Mouse (Mus musculus) gastrocnemius, postnatal 4 days (tissue): ENCODE measurements around the gene Crot. TPM values are rescaled to one million over a fixed set of nuclear protein-coding genes. Genes with fewer than 3 reads are reported as not detected.
"Not testable (repeated sequence)": the region's sequence is repeated elsewhere in the genome, so short reads cannot be mapped to it uniquely, and the experiment has no call there.

Source experiments
- DNase-seq, 2 experiments: peaks; one replicate each; pipeline ENCODE4 v3.0.0; 2021 to 2022; ENCODE audit warnings: low spot score in 2 of 2, mixed read lengths in 2 of 2
- total RNA-seq, 2 experiments: library from RNA; stranded (reverse); gene quantifications; 2 replicates each; pipeline ENCODE4 v1.2.3; 2021

Gene Crot
- total RNA-seq, 2 experiments from 2014 or later, result 33.1 to 39.9 TPM

DNA sequence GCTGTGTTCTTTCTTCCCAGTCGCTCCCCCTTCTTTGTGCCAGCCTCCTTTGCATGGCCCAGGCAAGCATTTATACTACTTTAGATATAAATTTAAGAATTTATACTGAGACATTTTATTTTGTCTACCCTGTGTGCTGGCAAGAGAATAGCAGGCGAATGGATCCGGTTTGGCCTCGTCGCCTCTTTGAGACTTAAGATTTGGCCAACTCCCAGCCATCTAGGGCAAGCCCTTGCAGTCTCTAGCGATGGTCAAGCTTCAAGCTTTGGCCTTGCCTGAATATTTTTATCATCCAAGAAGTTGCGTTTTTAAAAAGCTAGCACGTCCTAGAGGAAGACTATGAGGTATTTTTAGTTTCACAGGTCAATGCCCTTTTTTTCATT is 380 bp upstream of the Crot start:
- no peak for DNase-seq

DNA sequence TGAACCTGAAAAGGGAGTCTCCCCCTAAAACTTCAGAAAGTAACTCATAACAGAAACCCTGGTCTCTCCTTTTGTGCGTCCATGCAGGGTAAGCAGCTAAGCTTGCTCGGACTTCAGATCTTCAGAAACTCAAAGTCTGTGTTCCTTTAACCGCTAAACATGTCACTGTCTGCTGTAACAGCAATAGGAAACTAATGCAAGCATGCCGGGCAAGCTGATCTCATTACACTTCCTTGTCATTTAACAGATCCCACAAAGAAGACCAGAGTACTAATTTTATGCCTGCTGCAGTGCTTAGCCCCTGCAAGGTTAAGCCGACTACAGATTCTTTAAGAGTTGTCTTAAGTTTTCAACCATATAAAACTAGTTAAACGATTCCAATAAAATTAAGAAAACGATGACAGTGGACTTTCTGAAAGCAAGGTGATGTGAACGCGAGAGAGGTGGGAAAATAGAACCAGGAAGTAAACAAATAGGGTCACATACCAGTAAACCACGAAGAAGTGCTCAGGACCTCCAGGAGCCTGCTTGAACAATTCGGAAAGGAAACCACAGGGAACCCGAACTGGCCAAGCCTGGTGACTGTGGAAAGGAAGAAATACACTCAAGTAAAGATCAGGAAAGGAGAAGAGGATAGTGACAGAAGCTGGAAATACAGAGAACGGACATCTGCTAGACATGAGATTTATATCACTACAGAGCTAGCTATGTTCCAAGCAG is 998 bp downstream of the Crot start:
- DNase-seq, result no peak

DNA sequence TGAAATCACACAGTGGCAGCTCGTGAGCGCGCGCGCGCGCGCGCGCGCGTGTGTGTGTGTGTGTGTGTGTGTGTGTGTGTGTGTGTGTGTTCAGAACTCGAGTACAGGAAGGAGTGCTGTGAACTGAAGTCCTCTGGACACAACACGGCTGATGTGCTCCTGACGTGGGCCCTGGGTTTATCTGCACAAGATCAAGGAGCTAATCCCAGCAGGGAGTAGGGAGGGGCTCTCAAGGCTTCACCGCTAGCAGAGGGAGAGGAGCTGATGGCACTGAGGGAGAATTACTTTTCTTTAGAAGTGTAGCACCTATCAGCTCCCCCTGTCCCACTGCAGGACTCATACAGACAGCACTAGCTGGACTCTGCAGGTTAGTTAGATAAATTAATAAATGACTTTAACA is 5.5 kb downstream of the Crot start:
- no peak for DNase-seq

DNA sequence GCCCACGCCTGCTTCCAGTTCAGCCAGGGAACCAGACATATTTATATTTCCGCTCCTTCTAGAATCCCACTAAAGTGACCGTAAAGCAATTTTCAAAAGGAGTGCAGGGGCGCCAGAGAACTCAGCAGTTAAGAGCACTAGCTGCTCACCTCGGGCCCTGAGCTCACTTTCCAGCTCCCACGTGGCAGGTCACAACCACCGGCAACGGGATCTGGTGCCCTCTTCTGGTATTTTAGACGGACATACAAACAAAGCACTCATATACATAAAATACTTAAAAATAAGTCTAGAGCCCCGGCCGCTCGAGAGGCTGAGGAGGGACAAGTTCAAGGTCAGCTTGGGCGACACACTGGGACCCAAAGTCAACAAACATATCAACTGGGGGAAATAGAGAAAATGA is 6.6 kb downstream of the Crot start:
- no peak for DNase-seq

DNA sequence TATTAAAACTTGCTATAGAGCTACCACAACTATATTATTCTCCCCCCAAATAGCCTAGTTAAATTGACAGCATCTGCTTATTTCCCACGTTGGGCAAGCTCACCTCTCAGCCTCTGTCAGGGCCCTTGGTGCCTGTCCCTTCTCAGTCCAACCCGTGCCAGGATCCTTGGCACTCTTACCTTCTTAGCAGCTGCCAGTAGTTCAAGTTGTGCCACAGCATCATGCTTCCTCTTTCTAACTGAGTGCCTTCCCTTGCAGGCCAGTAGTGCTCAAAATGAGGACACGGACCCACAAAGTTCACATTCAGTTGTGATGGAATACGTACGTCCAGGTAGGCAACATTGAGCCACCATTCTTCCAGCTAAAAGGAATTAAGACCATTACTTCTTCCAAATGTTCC is 9.2 kb downstream of the Crot start:
- no peak for DNase-seq

DNA sequence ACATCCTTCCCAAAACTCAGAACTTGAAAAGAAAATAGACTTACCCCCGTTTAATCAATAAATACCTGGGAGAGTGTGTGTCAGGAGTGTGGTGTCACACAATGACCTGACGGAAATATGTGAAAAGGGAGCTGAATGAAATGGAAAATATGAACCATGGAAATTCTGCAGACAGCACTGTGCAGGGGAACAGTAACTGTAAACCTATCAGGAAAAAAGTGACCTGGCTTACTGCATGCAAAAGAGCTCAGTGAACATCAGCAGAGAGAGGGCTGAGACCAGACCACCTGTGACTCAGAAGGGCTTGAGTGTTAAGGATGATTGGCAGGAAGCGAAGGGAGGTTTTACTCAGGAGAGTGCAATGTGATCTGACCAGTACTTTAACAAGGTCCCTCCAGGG is 11.7 kb downstream of the Crot start:
- no peak for DNase-seq

DNA sequence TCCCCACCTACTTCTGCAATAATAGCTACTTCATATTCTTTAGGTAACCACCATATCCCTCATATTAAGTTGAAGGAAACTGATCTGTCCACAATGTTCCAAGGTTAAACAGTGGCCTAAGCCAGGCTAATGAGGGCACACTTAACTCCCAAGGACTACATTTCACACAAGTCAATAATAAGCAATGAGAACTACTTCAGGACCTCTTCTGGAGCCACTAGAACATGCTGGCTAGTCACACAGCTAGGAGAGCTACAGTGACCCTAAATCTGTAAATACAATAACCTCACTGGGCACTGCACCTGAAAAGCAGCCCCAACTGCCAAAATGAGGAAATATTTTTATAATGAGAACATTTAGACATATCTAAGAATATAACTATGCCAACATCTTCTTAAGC is 22.4 kb downstream of the Crot start:
- no peak for DNase-seq

DNA sequence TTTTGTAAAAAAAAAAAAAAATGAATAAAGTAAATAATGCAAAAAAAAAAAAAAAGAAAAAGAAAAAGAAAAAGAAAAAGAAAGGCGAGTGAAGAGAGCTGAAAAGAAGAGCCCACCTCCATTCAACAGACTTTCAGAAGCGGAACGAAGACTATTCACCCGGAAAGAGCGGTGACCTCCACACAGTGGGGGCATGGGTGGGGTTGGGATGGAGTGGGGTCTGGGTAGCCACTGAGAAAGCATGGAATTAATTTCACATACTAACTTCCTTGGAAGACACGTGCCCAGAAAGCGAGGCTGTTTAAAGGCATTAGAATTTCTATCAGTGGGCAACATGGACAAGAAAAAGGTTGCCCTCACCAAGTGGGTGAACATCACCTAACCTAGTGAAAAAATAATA is 24.8 kb downstream of the Crot start:
- DNase-seq, result no peak

DNA sequence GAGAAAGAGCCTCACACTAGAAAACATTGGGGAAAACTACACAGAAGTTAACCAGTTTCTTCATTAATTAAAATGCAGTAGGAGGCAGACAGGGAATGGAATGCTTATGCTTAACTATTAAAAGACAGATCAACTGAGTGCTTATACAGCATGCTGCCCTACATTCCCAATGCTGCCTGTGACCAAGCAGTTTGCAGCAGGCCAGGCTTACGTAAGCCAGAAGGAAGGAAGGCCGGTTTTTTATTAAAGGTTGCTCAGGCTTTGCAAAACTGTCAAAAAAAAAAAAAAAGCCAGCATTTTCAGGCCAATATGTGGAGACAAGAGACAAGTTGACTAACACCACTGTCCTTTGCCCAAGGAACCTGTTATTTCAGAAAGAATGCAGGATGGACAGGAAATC is 26.4 kb downstream of the Crot start:
- DNase-seq, result no peak

DNA sequence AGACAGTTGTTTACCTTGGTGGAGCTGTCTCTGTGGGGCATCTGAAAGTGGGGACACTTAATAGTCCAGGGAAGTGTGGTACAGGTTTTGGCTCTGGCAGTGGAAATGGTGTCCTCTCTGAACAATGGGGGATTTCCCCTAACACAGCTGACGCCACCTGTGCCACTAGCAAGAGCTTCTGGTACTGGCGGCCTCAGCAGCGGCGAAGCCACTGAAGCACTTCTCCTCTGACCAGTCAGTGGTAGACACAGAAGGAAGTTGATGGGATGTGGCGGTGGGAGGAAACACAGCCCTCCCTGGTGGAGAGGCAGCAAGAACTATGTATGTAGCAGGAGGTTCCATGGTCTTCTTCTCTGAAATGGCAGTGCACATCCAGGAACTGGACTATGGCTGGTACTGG is 32.6 kb downstream of the Crot start:
- DNase-seq, result no peak

DNA sequence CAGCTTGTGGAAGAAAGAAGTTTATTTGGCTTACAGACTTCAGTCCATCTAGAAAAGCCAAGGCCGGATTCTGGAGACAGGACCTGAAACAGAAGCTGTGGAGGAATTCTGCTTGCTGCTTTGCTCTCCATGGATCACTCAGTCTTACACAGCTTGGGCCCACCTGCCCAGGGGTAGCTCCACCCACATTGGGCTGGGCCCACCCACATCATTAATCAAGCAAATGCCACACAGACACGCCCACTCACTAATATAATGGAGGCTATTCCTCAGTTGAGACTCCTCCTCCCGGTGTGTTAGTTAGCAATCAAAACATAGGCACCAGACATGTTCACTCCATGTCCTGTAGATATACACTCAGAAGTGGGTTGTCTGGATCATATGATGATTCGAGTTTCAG is 36.6 kb downstream of the Crot start:
- no peak for DNase-seq

DNA sequence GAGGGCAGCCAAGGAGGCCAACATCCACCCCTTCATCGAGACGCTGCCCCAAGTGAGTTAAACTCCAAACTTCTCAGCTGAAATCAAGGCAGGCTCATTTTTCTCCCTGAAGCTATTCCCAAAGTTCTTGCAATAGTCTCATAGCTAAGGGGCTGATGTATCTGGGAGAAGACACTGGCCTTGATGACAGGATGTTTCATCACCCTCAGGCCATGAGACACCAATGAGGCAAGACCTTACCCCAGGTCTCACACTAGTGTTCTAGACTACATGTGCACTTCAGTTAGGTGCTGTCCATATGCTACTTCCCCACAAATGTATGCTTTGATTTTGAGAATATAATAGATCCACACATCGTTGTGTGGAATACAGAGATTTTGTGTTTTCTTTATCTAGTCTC is 41.6 kb downstream of the Crot start:
- DNase-seq, result no peak

DNA sequence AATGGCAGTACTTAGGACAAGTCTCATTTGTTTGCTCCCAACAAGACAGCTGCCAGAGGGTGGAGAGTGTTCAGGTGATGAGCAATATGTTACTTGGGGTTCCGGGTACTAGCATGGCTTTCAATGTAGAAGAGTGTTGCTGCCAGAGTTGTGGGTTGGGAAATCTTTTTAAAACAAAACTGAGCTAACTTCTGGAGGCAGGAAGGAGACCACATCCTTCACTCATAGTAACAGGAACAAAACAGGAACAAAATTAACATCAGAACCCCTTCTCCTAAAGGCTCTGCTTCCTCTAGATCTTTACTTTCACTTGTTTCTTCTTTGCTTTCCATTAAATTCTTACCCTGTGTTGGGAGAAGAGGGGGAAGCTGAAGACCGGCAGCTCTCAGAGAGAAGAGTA is 43.5 kb downstream of the Crot start:
- no peak for DNase-seq

DNA sequence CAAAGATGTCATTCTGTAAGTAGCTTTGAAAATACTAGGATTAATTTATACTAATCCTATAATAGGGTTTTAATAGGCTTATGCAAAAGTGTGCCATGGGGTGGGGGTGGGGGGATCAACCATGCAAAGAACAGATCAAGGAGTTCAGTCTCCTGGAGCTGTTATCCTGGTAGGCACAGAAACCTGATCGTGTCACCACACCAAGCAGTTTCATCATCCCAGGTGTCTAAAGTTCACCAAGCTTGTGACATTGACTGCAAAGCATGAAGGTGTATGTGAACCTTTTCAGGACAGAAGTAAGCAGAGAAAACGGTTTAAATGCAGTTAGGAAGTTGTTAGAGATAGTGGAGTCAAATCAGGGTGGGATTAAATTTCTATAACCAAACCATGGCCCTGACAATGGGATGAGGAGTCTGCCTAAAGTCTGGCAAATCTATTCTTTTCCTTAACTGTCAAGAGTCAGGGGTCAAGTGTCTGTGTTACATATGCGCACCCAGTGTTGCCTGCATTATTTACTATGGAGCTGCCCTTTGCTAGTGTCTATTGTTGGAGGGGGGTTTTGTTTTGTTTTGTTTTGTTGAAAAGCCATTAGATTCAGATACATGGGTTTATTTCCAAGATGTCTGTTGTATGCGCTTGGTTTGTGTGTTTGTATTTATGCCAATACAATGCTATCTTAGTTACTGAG is 49.6 kb downstream of the Crot start:
- DNase-seq, result no peak

DNA sequence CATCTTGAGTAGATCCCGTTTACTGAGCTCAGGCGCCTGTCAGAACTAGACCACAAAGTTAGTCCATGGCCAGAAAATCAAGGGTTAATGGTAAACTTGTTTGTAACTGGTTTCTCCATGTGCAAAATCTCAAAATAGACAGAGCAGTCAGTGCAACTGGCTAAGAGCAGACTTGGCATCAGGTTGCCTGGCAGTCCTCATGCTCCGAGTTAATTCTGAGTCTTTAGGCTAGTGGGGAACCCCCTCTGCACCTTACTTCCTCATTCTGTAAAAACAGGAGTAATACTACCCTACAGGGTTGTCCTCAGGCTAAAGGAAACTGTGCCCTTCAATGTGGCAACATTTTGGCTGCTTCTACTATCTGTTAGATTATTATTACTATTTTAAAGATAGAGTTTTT is 53.3 kb downstream of the Crot start:
- no peak for DNase-seq

DNA sequence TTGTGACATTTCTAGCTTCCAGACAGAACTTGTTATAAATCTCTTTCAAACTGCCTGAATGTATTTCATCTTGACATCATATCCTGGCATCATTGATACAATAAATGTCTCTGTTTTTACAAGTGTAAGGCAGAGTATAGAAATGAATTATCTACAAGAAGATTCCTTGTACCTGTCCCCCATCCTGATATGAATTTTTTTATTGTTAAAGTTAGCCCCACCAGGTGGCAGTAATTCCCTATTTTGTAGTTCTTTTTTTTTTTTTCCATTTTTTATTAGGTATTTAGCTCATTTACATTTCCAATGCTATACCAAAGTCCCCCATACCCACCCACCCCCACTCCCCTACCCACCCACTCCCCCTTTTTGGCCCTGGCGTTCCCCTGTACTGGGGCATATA is 55.9 kb downstream of the Crot start:
- not testable (repeated sequence) for DNase-seq

DNA sequence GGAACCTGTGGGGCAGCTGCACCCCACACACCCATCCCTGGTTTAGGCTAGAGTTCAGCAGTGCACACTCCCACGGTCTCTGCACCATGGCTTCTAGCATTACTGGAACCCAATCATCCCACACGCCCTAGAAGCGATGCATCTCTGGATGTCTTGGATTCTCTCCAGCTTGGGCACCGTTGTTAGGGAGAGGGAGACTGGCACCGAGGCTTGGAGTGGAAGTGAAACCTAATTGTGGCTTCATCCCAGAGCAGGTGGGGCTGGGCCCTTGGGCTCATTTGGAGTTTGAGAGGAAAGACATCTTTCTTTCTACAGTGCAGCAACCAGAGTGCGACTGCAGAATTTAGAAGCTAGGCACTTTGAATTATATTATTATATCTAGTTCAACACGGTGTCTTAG is 59.2 kb downstream of the Crot start:
- no peak for DNase-seq

DNA sequence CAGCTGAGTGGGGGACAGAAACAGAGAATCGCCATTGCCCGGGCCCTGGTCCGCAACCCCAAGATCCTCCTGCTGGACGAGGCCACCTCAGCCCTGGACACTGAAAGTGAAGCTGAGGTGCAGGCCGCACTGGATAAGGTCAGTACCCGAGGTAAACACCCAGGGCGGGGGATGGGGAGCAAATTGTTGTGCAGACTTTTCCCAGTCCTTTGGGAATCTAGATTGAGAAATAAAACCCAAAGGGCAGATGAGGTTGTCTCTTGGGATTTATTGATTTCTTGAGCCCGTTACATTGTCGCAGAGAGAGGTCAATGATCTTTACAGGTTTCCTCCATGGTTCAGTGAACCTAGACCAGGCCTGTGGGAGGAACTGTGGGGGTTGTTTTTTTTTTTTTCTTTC is 68.7 kb downstream of the Crot start:
- no peak for DNase-seq

DNA sequence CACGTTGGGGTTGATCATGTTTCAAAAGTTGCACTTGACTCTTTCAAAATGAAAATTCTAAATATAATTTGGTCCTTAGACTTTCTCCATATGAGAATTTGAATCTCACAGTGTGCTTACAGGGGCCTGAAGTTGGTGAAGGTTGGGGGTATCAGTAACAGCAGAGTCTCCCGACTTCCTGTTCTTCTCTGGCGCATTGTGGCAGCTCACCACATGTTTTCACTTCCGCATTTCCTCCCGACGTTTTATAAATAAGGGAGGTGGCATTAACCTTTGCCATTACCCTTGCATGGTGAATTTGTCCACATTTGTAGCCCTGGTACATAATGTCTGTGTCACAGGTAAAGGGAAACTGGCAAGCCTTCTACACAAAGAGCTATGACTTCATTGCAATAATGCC is 80.1 kb downstream of the Crot start:
- no peak for DNase-seq

DNA sequence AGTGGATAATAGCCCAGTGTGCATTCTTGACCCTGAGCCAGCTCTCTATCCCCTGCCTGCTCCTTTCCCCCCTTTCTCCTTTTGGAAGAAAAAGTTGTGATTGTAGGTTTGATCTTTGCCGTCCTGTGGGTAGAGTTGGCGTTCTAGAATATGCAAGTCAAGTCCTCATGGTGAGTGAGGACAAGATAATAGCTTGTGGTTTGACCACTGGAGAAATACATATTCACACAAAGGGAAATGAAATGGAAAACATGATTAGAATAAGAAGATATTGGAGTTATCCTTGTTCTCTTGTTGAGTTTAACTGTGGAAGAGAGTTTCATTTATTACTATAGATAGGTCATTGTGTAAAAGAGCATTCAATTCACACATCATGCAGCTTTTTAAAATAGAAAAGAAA is 80.7 kb downstream of the Crot start:
- DNase-seq, result no peak
